12 mouse cellular contexts compared by ENCODE assay signal in the genomic region with DNA sequence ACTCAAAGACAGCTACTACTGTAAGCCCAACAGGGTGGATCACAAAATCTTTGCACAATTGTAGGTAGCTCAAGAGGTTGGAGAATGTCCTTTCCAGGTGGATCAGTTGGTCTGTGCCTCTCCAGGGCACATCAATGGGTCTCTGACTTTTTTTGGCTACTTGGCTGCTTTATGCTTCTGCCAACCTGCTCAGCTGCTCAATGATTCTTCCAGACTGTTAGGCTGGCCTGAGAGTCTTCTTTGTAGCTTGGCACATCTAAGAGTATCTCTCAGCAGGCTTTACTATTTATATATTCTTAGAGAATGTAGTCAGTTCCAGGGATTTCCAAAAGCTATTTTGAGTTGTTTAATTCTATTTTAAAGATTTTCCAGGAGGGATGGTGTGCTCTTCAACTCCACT.
DNase-seq lines count a peak whose midpoint lies in the region.
"Had no signal": no experiment of that assay in that cellular context is flagged by ENCODE, and none has a peak within 500 bp of the region (broad histone marks: within the 10 kb centered on the region; RNA-seq: fewer than 3 reads in every experiment).

No protein-coding gene starts in this region.

- DNase-seq in cerebellum, adult 9-10 months, result peak; percentile 4
- DNase-seq in cerebellum, adult 11 months, result no peak
- peak; percentile 10 to 23 for DNase-seq in cerebellum, postnatal 10 days
- DNase-seq in cerebellum, adult 8-10 months, result no peak
- DNase-seq in cerebellum, postnatal 14 days, result peak; percentile 6 to 44
- DNase-seq in telencephalon, adult 2 months (ENCODE audit: low read depth, low spot score), result peak; percentile 3
- no peak for DNase-seq in adipocyte (ENCODE audit: low spot score)
- DNase-seq in MN1 (ENCODE audit: low spot score), result no peak
- DNase-seq: adrenal gland, adult 2 months; adrenal gland, postnatal 10 days; adrenal gland, postnatal 25 days; forebrain, postnatal 0 days had no signal

Comparison
In these comparisons a context has a peak if more than half of its experiments do, and no peak if none do; other contexts are left out.
1. DNase-seq: peak in cerebellum, adult 9-10 months (single experiment), cerebellum, postnatal 10 days (2 of 2), cerebellum, postnatal 14 days (2 of 2) and telencephalon, adult 2 months (single experiment); none in cerebellum, adult 11 months (single experiment), cerebellum, adult 8-10 months (single experiment), adipocyte (single experiment) and MN1 (single experiment).